Mouse (Mus musculus): Measurements from ENCODE around the gene Lin7a.

- TF ChIP-seq CTCF (IDR thresholded peaks at IDR 0.05; ENCODE audit: low read depth) (no peak), EP300 (IDR thresholded peaks at IDR 0.05; ENCODE audit: low read depth) (no peak)
Measured at GRCm38 (mm10) chr10:107449496-107450330, 178.2 kb downstream of the Lin7a start.

Data from liver, postnatal 0 days (tissue).